1 mouse cellular context compared by ENCODE assay signal in the genomic region with DNA sequence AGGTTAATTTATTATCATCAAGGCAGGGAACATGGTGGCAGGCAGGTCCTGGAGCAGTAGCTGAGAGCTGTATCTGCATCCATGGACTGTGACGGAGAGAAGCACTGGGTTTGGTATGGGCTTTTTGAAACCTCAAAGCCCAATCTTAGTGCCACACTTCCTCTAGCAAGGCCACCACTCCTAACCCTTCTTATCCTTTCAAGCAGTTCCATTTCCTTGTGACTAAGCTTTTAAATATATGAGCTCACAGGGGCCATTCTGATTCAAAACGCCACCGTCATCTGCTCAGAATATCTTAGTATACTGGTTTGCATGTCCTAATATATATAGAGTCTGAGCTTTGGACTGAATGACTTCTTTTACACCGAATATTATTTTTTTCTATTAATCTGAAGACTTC.
TF ChIP-seq lines count a peak whose summit lies in the region.

No protein-coding gene starts in this region.

TF ChIP-seq in CH12.LX, 34 proteins besides CTCF, POLR2A, EP300 and RAD21 (continued from another document):
- TF ChIP-seq TCF12 (IDR thresholded peaks at IDR 0.05; ENCODE audit: low read depth, low read length) (no peak), NELFE (IDR thresholded peaks at IDR 0.05; ENCODE audit: low read depth, low read length) (no peak), PAX5 (IDR thresholded peaks at IDR 0.05; ENCODE audit: low read length) (no peak), MYC (IDR thresholded peaks at IDR 0.05; ENCODE audit: low read depth, low read length) (no peak), ZKSCAN1 (IDR thresholded peaks at IDR 0.05; ENCODE audit: borderline replicate concordance, low read depth, low read length) (no peak), CHD2 (IDR thresholded peaks at IDR 0.05; ENCODE audit: low read length) (no peak), USF2 (conservative IDR thresholded peaks at IDR 0.05; ENCODE audit: low read depth, low read length) (no peak), ZNF384 (IDR thresholded peaks at IDR 0.05; ENCODE audit: low read depth, low read length) (no peak)
